Mouse (Mus musculus) kidney, embryonic 14.5 days (tissue): ENCODE measurements around the gene Zfp663. TPM values are rescaled to one million over a fixed set of nuclear protein-coding genes. Genes with fewer than 3 reads are reported as not detected.

Experiments
- ATAC-seq: fragments of 200-750 bp; cut with Nextera tagmentation; 2 replicates; pipeline ENCODE4 v1.8.0; 2017; ENCODE audit warnings: moderate number of reproducible peaks, mild to moderate bottlenecking, moderate TSS enrichment, moderate library complexity; ENCODE audit not compliant: low FRiP score, low TSS enrichment
- H3K27ac ChIP-seq: fragments of 300-500 bp; sonication (generic); 2 replicates; pipeline ENCODE4 v1.5.1; 2014; ENCODE audit warnings: low read depth, mild to moderate bottlenecking, low read length, moderate library complexity, mixed read lengths
- H3K27me3 ChIP-seq: fragments of 300-500 bp; sonication (generic); 2 replicates; pipeline ENCODE4 v1.6.1; 2014; ENCODE audit warnings: mild to moderate bottlenecking, low read length; ENCODE audit not compliant: control insufficient read depth, insufficient read depth
- H3K36me3 ChIP-seq: fragments of 300-500 bp; sonication (generic); 2 replicates; pipeline ENCODE4 v1.6.1; 2014; ENCODE audit warnings: low read length, mixed read lengths; ENCODE audit not compliant: control insufficient read depth, insufficient read depth
- H3K4me1 ChIP-seq: fragments of 300-500 bp; sonication (generic); 2 replicates; pipeline ENCODE4 v1.6.1; 2014; ENCODE audit warnings: low read length, mixed read lengths; ENCODE audit not compliant: control insufficient read depth, insufficient read depth
- H3K4me2 ChIP-seq: fragments of 300-500 bp; sonication (generic); replicated peaks from 2 replicates; pipeline ENCODE4 v1.6.1; 2014; ENCODE audit warnings: low read depth, mild to moderate bottlenecking, low read length
- H3K4me3 ChIP-seq: fragments of 300-500 bp; sonication (generic); 2 replicates; pipeline ENCODE4 v1.5.1; 2014; ENCODE audit warnings: mild to moderate bottlenecking, low read length
- H3K9ac ChIP-seq: fragments of 300-500 bp; sonication (generic); 2 replicates; pipeline ENCODE4 v1.6.1; 2014; ENCODE audit warnings: low read depth, mild to moderate bottlenecking, low read length, moderate library complexity
- H3K9me3 ChIP-seq: fragments of 300-500 bp; sonication (generic); 2 replicates; pipeline ENCODE4 v1.6.1; 2016; ENCODE audit warnings: low read length; ENCODE audit not compliant: control insufficient read depth
- WGBS: fragments of 180-500 bp; shearing (Covaris S2); extraction: QIAGEN DNeasy Blood & Tissue Kit; methylation state at CpG from one replicate; pipeline ENCODE4 v1.1.7; 2014; 5-methylcytosine and 5-hydroxymethylcytosine counted together
- polyA plus RNA-seq: library from polyadenylated mRNA; unstranded; fragments of >200 nt; fragmentation: Nextera tagmentation; extraction: Ambion mirVana; gene quantifications from 2 replicates; pipeline ENCODE4 v1.2.1, GENCODE M21; 2014

The Zfp663 gene
- polyA plus RNA-seq, 1 experiment from 2014 or later: 0.88 TPM

DNA sequence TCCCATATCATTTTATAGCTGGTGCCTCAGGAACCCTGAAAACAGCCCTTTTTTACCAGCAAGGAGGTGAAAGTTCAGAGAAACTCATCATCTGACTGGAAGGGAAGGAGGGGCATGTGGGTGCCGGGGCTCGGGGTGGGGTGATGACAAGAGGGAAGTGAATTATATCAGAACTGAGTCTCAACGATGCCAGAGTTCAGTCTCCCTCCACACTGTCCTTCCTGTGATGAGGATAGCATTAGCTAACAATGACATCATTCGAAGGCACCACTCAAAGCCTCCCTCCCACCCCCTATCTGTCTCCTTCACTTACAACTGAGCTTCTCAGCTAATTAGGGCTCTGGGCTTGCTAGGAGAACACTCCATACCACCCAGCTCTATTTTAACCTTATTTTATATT, 49.0 kb downstream of the Zfp663 start:
- Histone ChIP-seq H3K27ac (no peak overlapping the region), H3K9ac (no peak overlapping the region), H3K4me3 (no peak overlapping the region), H3K4me1 (peaks cover 79% of the 10 kb centered on the region), H3K36me3 (peaks cover 15% of the 10 kb centered on the region), H3K27me3 (no peaks in the 10 kb centered on the region), H3K4me2 (no peak overlapping the region), H3K9me3 (no peaks in the 10 kb centered on the region)
- ATAC-seq: no peak
- WGBS: 42% methylated on average over 4 of the region's 4 CpGs

DNA sequence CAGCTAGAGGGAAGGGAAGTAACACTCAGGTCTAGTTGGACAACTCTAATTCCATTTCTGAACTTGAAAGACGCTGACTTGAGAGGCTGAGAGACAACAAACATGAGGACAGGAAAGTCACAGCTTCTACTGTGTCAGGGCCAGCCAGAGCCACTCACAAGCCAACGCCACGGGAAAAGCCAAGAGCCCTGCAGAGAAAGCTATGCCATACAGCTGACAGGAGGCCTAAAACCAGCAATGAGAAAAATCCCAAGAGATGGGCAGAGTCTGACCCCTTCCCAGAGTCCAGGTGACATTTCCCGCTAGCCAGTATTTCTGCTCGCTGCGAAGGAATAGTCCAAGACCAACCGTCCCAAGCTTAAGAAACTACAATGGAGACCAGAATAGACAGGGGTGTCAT, 49.6 kb downstream of the Zfp663 start:
- Histone ChIP-seq H3K4me2 (no peak overlapping the region), H3K27ac (no peak overlapping the region), H3K27me3 (no peaks in the 10 kb centered on the region), H3K4me3 (no peak overlapping the region), H3K36me3 (peaks cover 20% of the 10 kb centered on the region), H3K9ac (no peak overlapping the region), H3K4me1 (peaks cover 79% of the 10 kb centered on the region), H3K9me3 (no peaks in the 10 kb centered on the region)
- ATAC-seq: no peak
- WGBS: 74% methylated on average over 7 of the region's 7 CpGs

DNA sequence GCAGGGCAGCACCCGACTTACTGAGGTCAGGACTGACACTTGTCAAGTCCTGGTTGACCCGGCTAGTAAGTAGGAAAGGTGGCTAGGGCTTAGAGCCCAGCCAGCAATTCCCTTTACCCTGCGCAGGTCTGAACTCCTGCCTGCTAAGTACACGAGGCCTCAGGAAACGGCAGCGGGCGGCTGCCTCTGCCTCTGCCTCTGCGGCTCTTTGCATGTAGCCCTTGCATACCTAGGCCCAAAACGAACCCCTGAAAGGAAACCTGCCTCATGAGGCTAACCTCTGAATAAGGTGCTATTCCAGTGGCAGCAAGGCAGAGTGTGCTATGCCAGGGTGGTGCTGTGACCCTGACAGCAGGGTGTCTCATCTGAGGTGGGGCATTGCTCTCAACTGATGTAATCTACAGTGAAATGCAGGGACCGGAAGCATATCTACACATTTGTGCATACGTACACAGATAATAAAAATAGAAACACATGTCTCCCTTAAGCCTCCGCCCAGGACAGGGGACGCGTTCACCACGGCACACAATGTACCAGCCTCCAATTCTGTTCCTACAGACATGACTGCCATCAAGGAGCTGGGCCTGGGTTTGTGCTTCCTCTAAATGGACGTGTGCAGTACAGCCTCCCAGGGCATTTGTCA, 50.8 kb downstream of the Zfp663 start:
- WGBS: 51% methylated on average over 16 of the region's 16 CpGs
- peaks cover 26% of the 10 kb centered on the region for H3K36me3 ChIP-seq
- H3K4me1 ChIP-seq: peaks cover 75% of the 10 kb centered on the region
- H3K27ac ChIP-seq: peak overlapping the region; percentile 78
- H3K27me3 ChIP-seq: no peaks in the 10 kb centered on the region
- H3K4me2 ChIP-seq: no peak overlapping the region
- H3K9ac ChIP-seq: peak overlapping the region; percentile 42; the same call in 1 of the 2 replicates
- no peak for ATAC-seq
- no peak overlapping the region for H3K4me3 ChIP-seq
- H3K9me3 ChIP-seq: no peaks in the 10 kb centered on the region

DNA sequence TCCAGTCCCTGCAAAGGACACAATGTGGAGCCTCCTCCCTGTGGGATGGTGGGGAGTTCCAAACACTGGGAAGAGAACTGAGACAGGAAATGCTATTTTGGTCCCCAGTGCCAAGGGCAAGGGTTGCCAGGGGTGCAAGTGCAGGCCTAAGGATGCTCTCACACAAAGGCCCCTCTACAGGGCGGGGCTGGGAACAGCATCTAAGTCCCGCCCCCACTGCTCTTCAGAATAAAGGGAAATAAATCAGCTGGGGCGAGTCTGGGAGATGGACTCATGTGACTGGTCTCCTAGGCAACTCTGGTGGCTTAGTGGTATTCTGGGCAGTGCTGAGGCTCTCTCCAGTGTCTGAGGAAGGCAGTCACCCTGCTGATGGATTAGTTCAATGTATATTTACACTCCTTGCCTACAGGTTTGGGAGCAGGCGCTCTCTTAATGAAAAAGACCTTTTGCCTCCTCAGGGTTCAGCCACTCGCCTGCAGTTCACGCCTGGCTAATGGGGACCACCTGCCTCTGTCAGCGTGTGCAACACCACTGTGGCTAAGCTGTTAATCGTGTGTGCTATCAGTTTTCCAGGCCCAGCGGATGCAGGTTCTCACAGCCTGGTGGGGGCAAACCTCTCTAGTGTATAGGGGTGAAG, 51.6 kb downstream of the Zfp663 start:
- H3K4me2 ChIP-seq: no peak overlapping the region
- peak overlapping the region; percentile 42; the same call in 1 of the 2 replicates for H3K9ac ChIP-seq
- H3K27me3 ChIP-seq: no peaks in the 10 kb centered on the region
- H3K36me3 ChIP-seq: peaks cover 31% of the 10 kb centered on the region
- H3K9me3 ChIP-seq: no peaks in the 10 kb centered on the region
- peak; percentile 85 for ATAC-seq
- peak overlapping the region; percentile 78 for H3K27ac ChIP-seq
- no peak overlapping the region for H3K4me3 ChIP-seq
- peaks cover 70% of the 10 kb centered on the region for H3K4me1 ChIP-seq
- 12% methylated on average over 9 of the region's 9 CpGs for WGBS

DNA sequence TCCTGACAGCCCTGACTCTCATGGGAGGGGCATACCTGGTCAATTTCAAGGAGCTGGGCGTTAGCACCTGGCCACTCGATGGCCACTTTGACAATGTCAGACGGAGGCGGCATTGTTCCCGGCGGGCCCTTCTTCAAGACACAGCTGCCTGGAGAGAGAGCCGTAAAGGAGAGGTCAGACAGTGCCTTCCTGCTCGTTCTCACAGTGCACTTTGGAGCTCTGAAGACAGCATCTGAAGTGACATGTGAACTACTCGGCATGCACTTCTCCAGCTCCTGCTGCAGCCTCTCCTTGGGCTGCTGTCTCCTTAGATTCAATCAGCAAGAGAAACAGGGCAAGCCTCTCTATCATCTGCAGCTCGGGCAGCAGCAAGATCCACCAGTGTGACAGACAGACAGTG, 52.3 kb downstream of the Zfp663 start:
- H3K27ac ChIP-seq: peak overlapping the region; percentile 61; the same call in 1 of the 2 replicates

DNA sequence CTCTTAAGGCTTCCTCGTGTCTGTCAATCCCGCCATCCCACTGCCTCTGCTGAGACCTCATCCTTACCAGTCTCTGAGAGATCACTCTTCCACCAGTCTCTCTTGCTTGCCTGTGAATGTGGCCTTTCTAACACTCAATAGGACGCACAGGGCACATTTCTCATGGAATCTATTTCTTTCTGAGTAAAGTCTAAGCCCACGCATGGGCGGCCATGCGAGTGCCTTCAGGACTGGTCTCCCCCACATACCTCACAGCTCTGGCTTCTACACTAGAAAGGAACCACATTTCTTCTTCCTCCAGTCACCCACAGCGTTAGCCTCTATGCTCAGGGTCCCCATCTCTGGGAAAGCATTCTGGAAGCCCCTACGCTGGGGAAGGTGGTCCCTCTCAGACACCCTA, 54.3 kb downstream of the Zfp663 start:
- no peaks in the 10 kb centered on the region for H3K27me3 ChIP-seq
- 0 out of 2 replicates have a peak, but pooled peaks have one; percentile 3 for ATAC-seq
- peaks cover 44% of the 10 kb centered on the region for H3K36me3 ChIP-seq
- 56% methylated on average over 8 of the region's 8 CpGs for WGBS
- no peak overlapping the region for H3K9ac ChIP-seq
- H3K9me3 ChIP-seq: no peaks in the 10 kb centered on the region
- peaks cover 58% of the 10 kb centered on the region for H3K4me1 ChIP-seq
- peak overlapping the region; percentile 74 for H3K27ac ChIP-seq
- no peak overlapping the region for H3K4me2 ChIP-seq
- H3K4me3 ChIP-seq: no peak overlapping the region

More for the DNA sequence above, 52.3 kb downstream of the Zfp663 start:
- Histone ChIP-seq H3K9ac (peak overlapping the region; percentile 31; the same call in 1 of the 2 replicates), H3K4me2 (no peak overlapping the region), H3K27me3 (no peaks in the 10 kb centered on the region), H3K4me3 (no peak overlapping the region), H3K36me3 (peaks cover 38% of the 10 kb centered on the region), H3K4me1 (peaks cover 67% of the 10 kb centered on the region), H3K9me3 (no peaks in the 10 kb centered on the region)
- 51% methylated on average over 10 of the region's 10 CpGs for WGBS
- ATAC-seq: no peak

DNA sequence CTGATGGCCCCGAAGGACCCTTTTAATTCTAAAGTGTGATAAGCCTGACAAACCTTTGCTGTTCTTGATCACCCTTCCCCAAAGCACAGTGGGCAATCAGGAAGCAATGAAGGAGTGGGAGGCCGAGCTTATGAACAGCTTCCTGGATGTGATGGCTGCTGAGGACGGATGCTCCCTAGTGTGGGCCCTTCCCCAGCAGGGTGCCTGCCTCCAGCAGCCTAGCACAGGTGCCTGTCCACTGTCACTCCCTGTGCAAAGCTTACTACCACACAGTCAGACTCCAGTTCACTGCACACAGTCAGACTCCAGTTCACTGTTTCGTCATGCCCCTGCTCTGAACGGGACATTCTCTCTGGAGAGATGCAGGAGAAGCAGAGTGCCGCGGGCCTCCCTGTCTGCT, 56.1 kb downstream of the Zfp663 start:
- H3K36me3 ChIP-seq: peaks cover 55% of the 10 kb centered on the region
- no peak overlapping the region for H3K4me3 ChIP-seq
- H3K27me3 ChIP-seq: no peaks in the 10 kb centered on the region
- no peaks in the 10 kb centered on the region for H3K9me3 ChIP-seq
- 60% methylated on average over 7 of the region's 7 CpGs for WGBS
- H3K4me2 ChIP-seq: no peak overlapping the region
- no peak for ATAC-seq
- H3K9ac ChIP-seq: no peak overlapping the region
- no peak overlapping the region for H3K27ac ChIP-seq
- peaks cover 43% of the 10 kb centered on the region for H3K4me1 ChIP-seq

DNA sequence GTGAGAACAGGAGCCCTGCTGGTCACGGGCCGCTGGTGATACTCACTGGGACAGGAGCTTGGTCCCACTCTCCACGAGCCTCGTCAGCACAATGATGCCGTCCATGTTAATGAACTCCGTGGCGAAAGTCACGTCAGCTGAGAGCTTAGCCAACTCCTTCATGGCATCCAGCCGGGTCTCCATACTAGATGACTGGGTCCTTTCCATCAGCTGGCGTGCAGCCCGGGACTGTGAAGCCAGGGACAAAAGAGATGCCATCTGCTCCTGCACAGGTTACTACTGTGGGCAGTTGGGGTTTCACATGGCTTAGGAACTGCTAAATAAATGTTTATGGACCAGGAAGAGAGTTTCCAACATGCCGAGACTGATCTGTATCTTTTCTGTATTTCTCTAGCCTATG, 57.0 kb downstream of the Zfp663 start:
- H3K27ac ChIP-seq: no peak overlapping the region
- H3K27me3 ChIP-seq: no peaks in the 10 kb centered on the region
- H3K9me3 ChIP-seq: no peaks in the 10 kb centered on the region
- no peak overlapping the region for H3K9ac ChIP-seq
- ATAC-seq: no peak
- 65% methylated on average over 12 of the region's 12 CpGs for WGBS
- H3K4me2 ChIP-seq: no peak overlapping the region
- H3K4me3 ChIP-seq: no peak overlapping the region
- peaks cover 55% of the 10 kb centered on the region for H3K36me3 ChIP-seq
- H3K4me1 ChIP-seq: peaks cover 35% of the 10 kb centered on the region

DNA sequence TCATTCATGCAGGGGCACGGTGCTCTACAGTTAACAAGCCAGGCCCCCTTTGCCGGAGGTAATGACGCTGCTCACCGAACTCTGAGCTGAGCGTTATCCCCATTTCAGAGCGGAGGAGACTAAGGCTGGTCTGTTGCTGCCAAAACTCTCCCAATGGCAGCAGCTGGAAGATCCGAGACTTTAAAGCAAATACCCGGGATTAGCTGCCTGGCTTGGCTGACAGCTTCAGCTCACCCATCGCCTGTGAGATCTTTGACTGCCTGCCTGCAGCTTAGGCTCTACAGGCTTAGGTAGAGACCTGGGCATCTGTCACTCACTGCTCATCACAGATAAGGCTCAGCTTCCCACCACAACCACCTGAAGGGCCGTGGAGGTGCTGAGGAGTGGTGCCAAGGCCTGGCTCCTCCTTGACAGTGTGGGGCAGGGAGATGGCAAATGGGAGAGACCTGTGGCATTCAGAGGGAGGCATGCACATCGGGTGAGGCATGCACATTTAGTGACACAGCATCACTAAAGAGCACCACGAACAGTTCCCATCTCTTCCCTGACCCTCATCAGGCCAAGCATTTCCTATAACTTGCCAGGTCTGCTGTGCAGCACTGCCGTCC, 57.6 kb downstream of the Zfp663 start:
- Histone ChIP-seq H3K27ac (no peak overlapping the region), H3K9ac (no peak overlapping the region), H3K4me1 (peaks cover 28% of the 10 kb centered on the region), H3K9me3 (no peaks in the 10 kb centered on the region), H3K4me3 (no peak overlapping the region), H3K27me3 (no peaks in the 10 kb centered on the region), H3K36me3 (peaks cover 54% of the 10 kb centered on the region), H3K4me2 (no peak overlapping the region)
- ATAC-seq: no peak
- WGBS: 62% methylated on average over 13 of the region's 13 CpGs
